Mouse (Mus musculus) frontal cortex, postnatal 14 days (tissue): ENCODE measurements around the gene Cstf1.

Experiments
- DNase-seq, 2 experiments: peaks; one replicate each; pipeline ENCODE4 v3.0.0; 2022; ENCODE audit warnings: low spot score in 2 of 2

Cstf1 gene

DNA sequence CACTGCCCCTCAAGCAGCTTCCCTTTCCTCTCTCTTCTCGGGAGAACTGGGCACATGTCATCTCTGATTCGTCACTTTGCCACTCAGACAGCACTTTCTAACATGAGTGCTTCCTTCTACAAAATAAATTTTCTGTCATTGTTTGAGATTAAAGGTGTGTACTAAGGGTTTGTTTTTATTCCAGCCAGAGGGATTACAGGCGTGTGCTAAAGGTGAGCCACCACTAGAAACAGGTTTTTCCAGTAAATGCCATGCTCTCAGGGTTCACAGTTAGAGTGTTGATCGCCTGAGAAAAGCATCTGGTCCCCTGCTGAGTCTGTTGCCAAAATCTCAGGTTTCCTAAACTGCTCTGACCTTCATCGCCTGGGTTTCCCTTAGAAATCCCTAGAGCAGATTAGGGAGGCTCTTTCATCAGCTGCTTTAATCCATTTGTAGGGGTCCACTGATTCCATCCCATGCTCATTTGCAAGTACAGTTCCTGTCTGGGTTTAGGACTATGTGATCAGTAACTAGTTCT, 6.6 kb downstream of the Cstf1 start:
- no peak for DNase-seq

DNA sequence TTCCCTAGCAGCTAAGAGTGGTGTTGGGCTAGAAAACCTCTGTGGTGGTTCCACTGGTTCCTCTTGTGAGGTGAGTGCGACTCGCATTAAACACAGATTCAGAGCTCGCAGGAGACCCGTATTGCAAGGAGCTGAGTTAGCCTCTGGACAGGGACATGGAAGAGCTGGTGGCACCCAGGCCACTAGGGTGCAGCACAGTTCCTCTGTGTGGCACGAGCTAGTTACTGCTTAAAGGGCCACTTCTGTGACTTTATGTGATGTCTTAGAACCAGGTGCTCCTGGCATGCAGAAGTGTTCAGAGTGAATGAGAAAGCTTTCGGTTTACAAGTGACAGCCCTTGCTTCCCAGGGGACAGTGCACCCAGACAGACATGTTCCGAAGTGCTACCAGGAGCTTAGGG, 7.9 kb downstream of the Cstf1 start:
- DNase-seq, result peak in 1 of 2 experiments; percentile 33

- DNase-seq, result no peak
These were observed 10.0 kb downstream of the Cstf1 start for GRCm38 (mm10) chr2:172380513-172380912.

DNA sequence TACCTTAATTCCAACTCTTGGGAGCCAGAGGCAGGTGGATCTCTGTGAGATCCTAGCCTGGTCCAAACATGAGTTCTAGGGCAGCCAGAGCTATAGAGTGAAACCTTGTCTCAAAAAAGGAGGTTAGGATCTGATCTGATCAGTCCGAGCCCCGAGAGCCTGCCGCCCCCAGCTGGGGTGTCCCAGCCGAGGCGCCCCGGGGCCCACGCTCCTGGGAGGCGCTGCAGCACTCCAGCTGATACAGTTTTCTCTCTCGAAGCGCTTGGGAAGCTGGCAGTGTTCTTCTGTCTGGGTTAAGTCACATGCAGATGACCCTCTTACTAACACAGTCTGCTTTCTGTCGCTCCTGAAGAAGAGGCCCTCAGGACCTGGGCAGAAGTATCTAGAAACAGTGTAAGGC, 10.9 kb downstream of the Cstf1 start:
- no peak for DNase-seq

DNA sequence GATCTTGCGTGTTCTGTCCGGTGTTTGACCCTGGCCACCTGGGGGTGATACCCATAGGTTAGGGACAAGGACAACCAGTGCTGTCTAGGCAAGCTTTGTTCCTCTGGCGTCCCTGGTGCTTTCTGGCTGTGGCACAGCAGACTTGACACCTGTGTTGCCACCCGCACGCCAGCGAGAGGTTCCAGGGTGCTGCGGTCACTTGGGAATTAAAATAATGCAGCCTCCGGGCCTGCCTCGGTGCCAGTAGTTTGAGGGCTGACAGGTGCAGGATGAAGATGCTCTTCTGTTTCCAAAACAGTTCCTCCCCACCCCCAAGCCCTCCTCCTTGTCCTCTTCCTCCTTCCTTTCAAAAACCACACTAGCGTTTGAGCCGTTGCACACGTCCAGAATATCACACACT, 11.4 kb downstream of the Cstf1 start:
- no peak for DNase-seq

DNA sequence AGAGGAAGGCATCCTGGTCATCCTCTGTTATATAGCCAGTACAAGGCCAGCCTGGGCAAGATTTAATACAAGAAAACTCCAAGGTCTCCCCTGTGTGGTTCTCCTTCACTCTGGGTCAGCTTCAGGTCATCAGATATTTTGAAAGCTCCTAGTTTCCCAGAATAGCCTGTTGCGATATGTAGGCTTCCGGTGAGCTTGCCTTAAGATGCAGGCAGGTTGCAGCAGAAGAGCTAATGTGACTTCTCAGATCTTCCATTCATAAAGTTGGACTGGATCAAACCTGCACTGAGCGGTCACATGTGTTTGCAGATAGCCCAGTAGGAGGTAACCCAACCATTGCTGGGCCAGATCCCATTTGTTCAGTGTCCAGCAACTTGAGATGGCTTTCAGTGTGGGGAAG, 14.2 kb downstream of the Cstf1 start:
- no peak for DNase-seq

GRCm38 (mm10) chr2:172390341-172390740, 19.9 kb downstream of the Cstf1 start:
- DNase-seq, result no peak

DNA sequence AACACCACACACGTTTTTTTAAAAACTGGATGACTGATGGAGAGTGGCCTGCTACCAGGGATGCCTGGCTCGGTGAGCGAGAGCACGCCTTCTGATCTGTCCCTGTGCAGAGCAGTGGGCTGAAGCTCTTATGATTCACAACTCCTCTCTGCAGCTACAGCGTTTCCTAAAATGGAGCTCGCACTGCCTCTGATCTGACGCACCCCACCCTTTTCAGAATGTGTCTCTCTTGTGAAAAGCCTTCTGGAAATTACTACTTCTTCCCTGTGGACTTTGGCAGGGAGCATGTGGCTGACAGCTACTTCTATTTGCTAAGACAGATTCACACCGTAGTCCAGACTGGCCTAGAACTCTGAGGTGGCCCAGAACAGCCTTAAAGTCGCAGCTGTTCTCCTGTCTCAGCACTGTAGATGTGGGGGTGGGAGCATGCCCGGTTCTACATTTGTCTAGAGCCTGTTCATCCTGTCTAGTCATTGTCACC, 21.6 kb downstream of the Cstf1 start:
- peak; percentile 34 to 53 for DNase-seq

- DNase-seq, result no peak
These were observed 23.0 kb downstream of the Cstf1 start, which contains the start of gene Cass4 for GRCm38 (mm10) chr2:172393391-172394051. TSS of gene Cass4 (plus strand) at chr2:172393794.

DNA sequence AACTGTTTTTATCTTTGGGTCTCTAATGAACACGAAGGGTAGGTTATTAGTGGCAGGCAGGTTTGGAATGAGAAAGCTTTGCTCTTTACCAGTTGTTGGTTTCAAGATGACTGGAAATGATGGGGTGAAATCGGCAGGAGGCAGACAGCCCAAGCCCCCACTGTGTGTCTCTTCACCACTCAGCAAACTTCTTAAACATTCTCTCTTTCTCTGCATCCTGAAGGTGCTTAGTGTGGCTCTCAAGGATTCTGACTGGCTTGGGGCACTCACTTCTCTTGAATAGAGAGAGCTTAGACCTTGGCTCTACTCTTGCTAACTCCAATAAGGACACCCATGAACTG, 23.5 kb downstream of the Cstf1 start:
- DNase-seq, result no peak

DNA sequence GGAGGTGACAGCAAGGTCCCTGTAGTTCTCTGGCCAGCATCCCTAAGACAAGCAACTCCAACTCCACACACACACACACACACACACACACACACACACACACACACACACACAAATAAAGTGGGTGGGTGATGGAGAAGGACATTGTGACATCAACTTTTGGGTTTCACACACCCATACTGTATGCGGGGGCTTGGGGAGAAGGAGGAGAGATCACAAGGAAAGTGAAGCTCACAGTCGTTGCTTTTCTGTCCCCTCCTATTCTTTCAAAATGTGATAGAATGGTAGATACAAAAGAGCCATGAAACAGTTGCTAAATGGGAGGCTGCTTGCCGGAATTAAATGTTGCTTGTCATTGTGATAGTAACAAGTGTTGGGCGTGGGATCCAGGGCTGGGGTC, 24.2 kb downstream of the Cstf1 start:
- no peak for DNase-seq

- DNase-seq, result no peak
These were observed 25.5 kb downstream of the Cstf1 start for GRCm38 (mm10) chr2:172395961-172396360.

DNA sequence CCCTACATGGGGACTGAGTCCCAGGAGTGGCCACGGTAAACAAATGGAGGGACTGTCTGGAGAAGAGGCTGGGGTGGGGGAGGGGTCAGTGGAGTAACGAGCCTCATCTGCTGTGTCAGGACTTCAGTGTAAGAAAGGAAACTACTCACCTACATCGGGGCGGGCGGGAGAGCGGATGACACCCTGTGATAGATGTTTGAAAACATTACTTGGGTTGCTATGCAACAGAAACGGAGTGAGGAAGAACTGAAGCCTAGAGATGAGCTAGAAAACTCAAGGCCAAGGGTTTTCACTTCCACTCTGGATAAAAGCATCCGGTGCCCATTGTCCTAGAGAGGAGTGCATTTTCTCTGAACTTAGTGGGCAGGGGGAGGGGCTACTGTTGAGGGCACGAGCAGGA, 29.4 kb downstream of the Cstf1 start:
- no peak for DNase-seq

GRCm38 (mm10) chr2:172401116-172401825, 30.8 kb downstream of the Cstf1 start:
- DNase-seq, result no peak

DNA sequence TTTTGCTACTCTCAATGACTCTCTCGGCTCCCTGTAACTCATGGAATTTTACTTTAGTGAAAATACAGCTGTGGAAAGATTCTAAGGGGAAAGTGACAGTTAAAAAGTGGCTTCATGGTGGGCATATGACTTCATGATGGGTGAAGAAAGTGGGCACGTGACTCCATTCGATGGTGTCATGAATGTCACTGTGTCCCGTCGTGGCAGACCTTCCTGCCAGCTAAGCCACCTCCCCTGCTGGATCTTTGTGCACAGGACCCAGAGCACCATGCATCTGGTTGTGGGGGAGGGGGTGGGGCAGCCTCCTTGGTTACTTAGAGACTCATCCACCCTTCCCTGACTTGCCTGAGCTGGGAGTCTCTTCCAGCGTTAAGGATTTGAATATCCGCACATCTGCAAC, 33.8 kb downstream of the Cstf1 start:
- no peak for DNase-seq

GRCm38 (mm10) chr2:172405011-172405410, 34.5 kb downstream of the Cstf1 start:
- DNase-seq, result no peak

DNA sequence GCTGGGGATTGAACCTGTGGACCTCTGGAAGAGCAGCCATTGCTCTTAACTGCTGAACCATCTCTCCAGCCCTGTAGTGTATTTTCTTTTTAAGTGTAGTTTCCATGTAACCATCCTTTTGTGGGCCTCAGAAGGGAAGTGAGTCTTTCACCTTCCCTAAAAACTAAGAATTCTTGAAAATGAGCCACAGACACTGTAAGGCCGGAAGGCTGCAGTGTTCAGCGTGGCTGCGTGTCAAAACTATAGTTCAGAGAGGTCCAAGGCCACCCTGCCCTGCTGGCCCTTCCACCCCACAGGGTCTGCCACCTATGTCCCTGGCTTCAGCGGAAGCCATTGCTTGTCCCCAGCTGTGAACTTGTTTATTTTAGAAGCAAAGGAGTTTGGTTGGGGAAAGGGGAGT, 35.7 kb downstream of the Cstf1 start:
- DNase-seq, result no peak

DNA sequence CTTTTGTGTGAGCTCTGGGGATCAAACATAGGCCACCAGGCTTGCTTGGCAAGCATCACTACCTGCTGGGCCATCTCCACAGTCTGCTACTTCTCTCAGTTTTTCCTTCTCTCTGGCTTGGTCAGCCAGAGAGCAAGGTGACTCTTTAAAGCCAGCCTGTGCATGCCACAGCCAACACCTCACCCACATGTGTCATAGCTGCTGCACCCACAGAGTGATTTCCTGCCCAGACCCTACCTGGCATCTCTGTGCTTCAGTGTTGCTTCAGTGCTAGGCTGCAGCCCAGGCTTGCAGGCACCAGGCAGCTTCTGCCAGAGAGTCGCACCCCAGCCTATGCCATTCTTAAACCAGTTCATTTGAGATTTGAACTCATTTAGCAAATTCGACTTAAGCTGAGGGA, 37.0 kb downstream of the Cstf1 start:
- no peak for DNase-seq

GRCm38 (mm10) chr2:172410686-172411085, 40.2 kb downstream of the Cstf1 start:
- DNase-seq, result no peak

DNA sequence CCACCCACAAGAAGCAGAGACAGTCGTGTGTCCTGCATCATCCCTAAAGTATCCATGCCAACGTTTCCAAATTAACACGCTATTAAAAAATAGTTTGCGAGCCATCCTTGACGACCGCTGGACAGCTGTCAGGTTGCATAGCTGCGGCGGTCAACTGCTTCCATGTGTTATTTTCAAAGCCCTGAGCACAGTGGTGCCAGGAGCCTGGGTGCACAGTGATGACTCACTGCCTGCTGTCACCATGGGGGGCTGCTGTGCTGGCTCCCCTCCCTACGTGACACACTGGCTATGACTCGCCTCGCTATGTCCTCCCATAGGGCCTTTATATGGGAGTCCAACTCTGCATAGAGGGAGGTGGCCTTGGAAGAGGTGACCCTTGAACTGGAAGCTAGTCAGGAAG, 40.6 kb downstream of the Cstf1 start:
- no peak for DNase-seq

DNA sequence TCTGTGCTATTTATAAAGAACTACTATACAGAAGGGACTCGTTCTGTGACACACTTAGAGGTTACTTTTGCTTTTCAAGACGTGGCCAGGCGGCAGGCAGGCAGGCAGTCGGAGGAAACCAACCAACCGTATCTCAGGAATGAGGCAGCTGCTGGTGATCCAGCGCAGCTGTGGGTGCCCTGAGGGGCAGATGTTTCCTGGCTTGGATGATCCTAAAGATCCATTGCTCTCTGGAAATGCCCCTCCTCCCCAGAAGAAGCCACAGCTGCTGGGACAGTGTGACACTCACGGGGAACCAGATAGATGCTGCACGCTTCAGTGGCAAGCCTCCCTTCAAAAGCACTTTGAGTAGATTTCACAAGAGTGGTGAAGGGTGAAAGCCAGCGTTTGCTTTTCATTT, 42.0 kb downstream of the Cstf1 start:
- no peak for DNase-seq

DNA sequence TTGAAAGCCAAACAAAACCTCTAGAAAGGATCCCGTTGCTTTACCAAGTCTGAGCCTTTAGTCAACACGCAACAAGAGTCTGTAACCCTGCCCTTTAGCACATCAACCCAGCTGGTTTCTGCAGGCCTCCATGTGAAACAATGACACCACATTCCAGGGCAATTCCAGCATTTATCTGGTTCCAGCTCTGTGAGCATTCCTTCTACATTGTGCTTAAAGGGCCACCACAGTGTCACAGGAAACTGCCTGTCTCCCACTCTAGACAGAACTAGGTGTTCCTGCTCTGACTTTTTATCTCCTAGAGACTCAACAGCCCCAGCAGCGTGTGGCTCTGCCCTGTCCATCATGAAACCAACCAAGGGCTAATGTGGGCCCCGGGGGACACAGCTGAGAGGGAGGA, 42.8 kb downstream of the Cstf1 start:
- DNase-seq, result no peak

- no peak for DNase-seq
These were observed 43.4 kb downstream of the Cstf1 start for GRCm38 (mm10) chr2:172413894-172414293.
